Mouse (Mus musculus) kidney, adult 2 months (tissue): ENCODE results near the gene Cyyr1. TPM values are rescaled to one million over a fixed set of nuclear protein-coding genes. Genes with fewer than 3 reads are reported as not detected.
"Not testable (repeated sequence)": the region's sequence is repeated elsewhere in the genome, so short reads cannot be mapped to it uniquely, and the experiment has no call there.

Source experiments
- DNase-seq: peaks from one replicate; pipeline ENCODE4 v3.0.0; 2021
- H3K27ac ChIP-seq: fragments of 200-500 bp; 2 replicates; pipeline ENCODE4 v1.5.1; 2012; ENCODE audit warnings: low read depth, low read length, control low read depth, inconsistent platforms; ENCODE audit not compliant: insufficient read depth
- H3K27me3 ChIP-seq: fragments of 200-500 bp; replicated peaks from 2 replicates; pipeline ENCODE4 v1.6.1; 2012; ENCODE audit warnings: mild to moderate bottlenecking, moderate library complexity, low read length, inconsistent platforms; ENCODE audit not compliant: control insufficient read depth, insufficient read depth
- H3K36me3 ChIP-seq: fragments of 200-500 bp; 2 replicates; pipeline ENCODE4 v1.6.1; 2012; ENCODE audit warnings: mild to moderate bottlenecking, moderate library complexity, low read length, inconsistent platforms; ENCODE audit not compliant: control insufficient read depth, insufficient read depth
- H3K4me1 ChIP-seq: fragments of 200-500 bp; 2 replicates; pipeline ENCODE4 v1.6.1; 2011; ENCODE audit warnings: low read length; ENCODE audit not compliant: control insufficient read depth, insufficient read depth
- H3K4me3 ChIP-seq: fragments of 200-500 bp; 2 replicates; pipeline ENCODE4 v1.5.1; 2011; ENCODE audit warnings: mild to moderate bottlenecking, low read depth, low read length, control low read depth; ENCODE audit not compliant: insufficient read depth
- CTCF ChIP-seq: fragments of 200-500 bp; conservative IDR thresholded peaks from 2 replicates; pipeline ENCODE4 v1.5.1; 2011; ENCODE audit warnings: low read depth, mild to moderate bottlenecking, control low read depth, low read length, moderate library complexity, mixed read lengths; ENCODE audit not compliant: insufficient read depth, insufficient read length
- POLR2A ChIP-seq: fragments of 200-500 bp; IDR thresholded peaks from one replicate; pipeline ENCODE4 v1.6.1; 2011; ENCODE audit warnings: low read depth, low read length, control low read depth
- WGBS: fragments of 180-500 bp; shearing (Covaris S2); methylation state at CpG from one replicate; pipeline ENCODE4 v1.1.7; 2018; 5-methylcytosine and 5-hydroxymethylcytosine counted together
- polyA plus RNA-seq: library from polyadenylated mRNA; depleted of rRNA; stranded (reverse); fragments of >200 nt; gene quantifications from 2 replicates; pipeline ENCODE4 v1.2.3, GENCODE M21; 2012; rRNA removed

The Cyyr1 gene
- polyA plus RNA-seq: 6.9 and 7.1 TPM in 2 replicates

DNA sequence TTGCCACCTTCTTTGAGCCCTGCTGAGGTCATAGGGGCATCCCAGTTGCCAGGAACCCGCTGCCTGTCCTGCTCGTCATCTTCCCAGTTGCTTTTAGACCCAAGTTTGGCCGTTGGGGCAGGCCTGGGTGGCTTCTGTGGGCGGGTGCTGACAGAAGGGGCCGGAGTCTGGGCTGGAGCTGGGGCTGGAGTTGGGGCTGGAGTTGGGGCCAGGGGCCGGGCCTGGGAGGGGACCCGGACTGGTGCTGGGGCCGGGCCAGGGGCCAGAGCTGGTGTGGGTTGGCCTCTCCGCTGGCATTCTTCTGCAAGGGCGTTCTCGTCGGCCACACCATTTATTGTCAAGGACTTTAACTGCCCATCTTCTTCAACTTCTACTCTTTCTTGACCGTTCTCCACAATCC lies at the start of gene Cyyr1:
Gene Cyyr1 (minus strand): TSS at position 101 of the 400 bp plus-strand sequence.
- not testable (repeated sequence) for H3K27ac ChIP-seq, H3K4me3 ChIP-seq, DNase-seq, H3K27me3 ChIP-seq, H3K36me3 ChIP-seq, H3K4me1 ChIP-seq
- WGBS: 81% methylated on average over 13 of the region's 13 CpGs

GRCm38 (mm10) chr16:85588844-85589243 lies 35.6 kb upstream of the Cyyr1 start:
- WGBS: 74% methylated on average over 7 of the region's 7 CpGs

GRCm38 (mm10) chr16:85587573-85588226 lies 34.5 kb upstream of the Cyyr1 start:
- Histone ChIP-seq H3K4me1 (no peaks in the 10 kb centered on the region), H3K27me3 (no peaks in the 10 kb centered on the region; the same call in 1 of the 2 replicates), H3K36me3 (no peaks in the 10 kb centered on the region), H3K4me3 (no peak overlapping the region), H3K27ac (no peak overlapping the region)
- TF ChIP-seq CTCF (no peak), POLR2A (no peak)
- 89% methylated on average over 4 of the region's 4 CpGs for WGBS
- no peak for DNase-seq

More at GRCm38 (mm10) chr16:85588844-85589243, 35.6 kb upstream of the Cyyr1 start:
- TF ChIP-seq CTCF (no peak), POLR2A (no peak)
- Histone ChIP-seq H3K4me3 (no peak overlapping the region), H3K27ac (no peak overlapping the region), H3K27me3 (no peaks in the 10 kb centered on the region; the same call in 1 of the 2 replicates), H3K4me1 (no peaks in the 10 kb centered on the region), H3K36me3 (no peaks in the 10 kb centered on the region)
- no peak for DNase-seq

DNA sequence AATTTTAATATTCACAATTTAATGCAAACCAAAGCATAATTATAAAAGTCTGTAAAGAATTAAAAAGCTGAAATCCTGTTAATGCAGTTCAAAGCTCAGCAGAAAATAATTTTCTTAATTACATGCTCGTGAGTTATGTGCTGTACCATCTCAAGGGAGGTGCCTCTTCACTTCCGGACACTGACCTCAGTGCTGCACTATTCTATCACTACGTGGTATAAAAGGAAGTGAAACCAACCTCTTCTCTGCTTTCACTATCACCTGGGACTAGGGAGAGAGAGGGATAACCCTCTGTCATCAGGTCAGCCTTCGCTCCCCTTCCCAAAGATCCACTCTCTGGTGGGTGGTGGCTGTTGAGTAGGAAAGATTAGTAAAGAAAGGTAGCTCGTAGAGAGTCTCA lies 13.3 kb upstream of the Cyyr1 start:
- Histone ChIP-seq H3K36me3 (no peaks in the 10 kb centered on the region), H3K27ac (no peak overlapping the region), H3K4me1 (no peaks in the 10 kb centered on the region), H3K27me3 (no peaks in the 10 kb centered on the region), H3K4me3 (no peak overlapping the region)
- 65% methylated on average over 5 of the region's 5 CpGs for WGBS
- no peak for DNase-seq
- TF ChIP-seq CTCF (no peak), POLR2A (no peak)

DNA sequence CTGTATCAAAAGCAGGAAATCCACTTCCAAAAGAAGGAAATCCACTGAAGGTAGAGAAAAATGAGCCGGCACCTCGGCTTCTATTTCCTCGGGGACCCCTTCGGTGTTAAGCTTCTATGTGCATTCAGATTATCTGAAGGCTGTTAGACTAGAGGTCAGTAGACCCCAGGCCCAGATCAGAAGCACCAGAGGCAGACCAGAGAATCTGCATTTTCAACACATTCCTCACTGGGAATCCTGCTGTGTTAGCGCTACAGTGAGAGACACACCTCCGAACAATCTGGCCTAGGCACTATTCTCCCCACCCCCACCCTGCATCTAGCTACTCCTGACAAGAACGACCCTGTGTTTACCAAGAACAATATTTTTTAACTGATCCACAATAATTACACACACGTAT lies 641 bp upstream of the Cyyr1 start:
- no peaks in the 10 kb centered on the region for H3K27me3 ChIP-seq
- no peak overlapping the region for H3K4me3 ChIP-seq
- 58% methylated on average over 8 of the region's 8 CpGs for WGBS
- TF ChIP-seq CTCF: no peak
- no peak for TF ChIP-seq POLR2A
- no peak overlapping the region for H3K27ac ChIP-seq
- no peaks in the 10 kb centered on the region for H3K36me3 ChIP-seq
- DNase-seq: no peak
- H3K4me1 ChIP-seq: no peaks in the 10 kb centered on the region

DNA sequence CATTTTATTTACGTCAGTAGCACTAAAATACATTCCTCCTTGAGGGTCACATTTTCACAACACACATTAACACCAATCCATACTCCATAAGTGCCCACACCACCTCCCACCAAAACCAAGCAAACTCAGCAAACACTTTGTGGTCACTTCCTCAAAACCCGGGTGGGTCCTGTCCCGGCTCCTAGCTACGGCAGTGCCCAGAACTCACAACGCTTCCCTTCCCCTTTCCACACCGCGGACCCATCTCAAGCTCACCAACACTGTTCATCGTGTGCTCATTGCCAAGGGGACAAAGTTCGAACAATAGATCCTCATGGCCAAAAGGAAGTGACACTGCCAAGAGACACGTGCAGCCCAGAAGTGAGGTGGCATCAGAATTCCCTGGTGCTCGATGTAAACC lies 1.2 kb downstream of the Cyyr1 start:
- H3K4me3 ChIP-seq, H3K4me1 ChIP-seq, H3K27me3 ChIP-seq, DNase-seq, H3K27ac ChIP-seq, H3K36me3 ChIP-seq: not testable (repeated sequence)
- 83% methylated on average over 1 of the region's 11 CpGs for WGBS

DNA sequence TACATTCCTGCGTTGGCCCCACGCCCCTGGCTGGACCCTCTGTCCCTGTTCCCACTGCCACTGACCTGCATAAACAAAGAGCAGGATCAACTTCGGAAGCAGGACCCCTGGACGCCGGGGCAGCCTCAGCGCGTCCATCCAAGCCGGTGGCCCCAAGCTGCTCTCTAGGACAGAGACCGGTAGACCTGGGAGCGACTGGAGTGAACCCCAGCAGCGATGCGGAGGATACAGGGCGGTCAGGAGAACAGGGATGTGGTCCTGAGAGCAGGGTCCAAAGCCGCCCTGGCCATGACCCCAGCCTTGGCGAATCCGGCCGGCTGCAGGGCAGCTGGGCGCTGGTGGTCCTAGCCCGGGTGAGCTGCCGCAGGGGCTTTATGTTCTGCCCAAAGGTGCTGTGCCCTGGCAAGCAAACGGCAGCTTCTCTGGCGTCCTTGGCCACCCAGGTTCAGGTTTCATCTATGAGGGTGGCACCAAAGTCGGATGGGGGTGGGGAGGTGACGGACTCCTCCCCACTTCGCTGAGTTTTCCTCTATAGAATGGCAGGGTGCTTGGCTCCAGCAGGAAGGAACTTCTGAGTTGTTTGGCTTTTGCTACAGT lies 3.1 kb downstream of the Cyyr1 start:
- H3K27ac ChIP-seq: peak overlapping the region; percentile 78
- H3K4me3 ChIP-seq: peak overlapping the region; percentile 50
- H3K27me3 ChIP-seq: no peaks in the 10 kb centered on the region
- H3K4me1 ChIP-seq: no peaks in the 10 kb centered on the region
- 3% methylated on average over 25 of the region's 25 CpGs for WGBS
- DNase-seq: peak; percentile 65
- TF ChIP-seq POLR2A (no peak), CTCF (no peak)
- H3K36me3 ChIP-seq: no peaks in the 10 kb centered on the region

DNA sequence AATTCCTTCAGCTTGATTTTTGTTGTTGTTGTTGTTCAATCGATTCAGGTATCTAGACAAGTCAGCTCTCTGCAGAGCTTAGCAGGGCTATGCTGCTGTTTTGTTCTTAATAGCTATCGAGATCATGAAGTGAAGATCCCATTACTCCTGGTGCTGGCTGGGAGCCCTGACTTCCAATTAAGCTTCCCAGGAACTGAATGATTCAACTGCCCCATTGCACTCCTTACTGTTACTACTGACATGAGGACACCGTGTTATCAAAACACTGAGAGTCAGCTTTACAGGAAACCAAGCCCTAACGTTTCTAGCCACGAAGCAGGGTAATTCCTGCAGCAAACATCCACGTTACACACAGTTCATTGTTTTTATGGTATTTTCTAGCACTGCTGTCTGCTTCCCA lies 6.7 kb downstream of the Cyyr1 start:
- TF ChIP-seq CTCF (no peak), POLR2A (no peak)
- no peaks in the 10 kb centered on the region for H3K27me3 ChIP-seq
- 39% methylated on average over 6 of the region's 6 CpGs for WGBS
- H3K4me1 ChIP-seq: no peaks in the 10 kb centered on the region
- peak overlapping the region; percentile 77 for H3K27ac ChIP-seq
- H3K36me3 ChIP-seq: no peaks in the 10 kb centered on the region
- DNase-seq: peak; percentile 77
- no peak overlapping the region; the same call in 1 of the 2 replicates for H3K4me3 ChIP-seq
